Mouse (Mus musculus): ENCODE data around the gene Bmt2. TPM values are rescaled to one million over a fixed set of nuclear protein-coding genes. Genes with fewer than 3 reads are reported as not detected.

The Bmt2 gene
- polyA plus RNA-seq (2014; fragmentation: Nextera tagmentation; extraction: Ambion mirVana) = 24.4 and 29.1 TPM in 2 replicates

DNA sequence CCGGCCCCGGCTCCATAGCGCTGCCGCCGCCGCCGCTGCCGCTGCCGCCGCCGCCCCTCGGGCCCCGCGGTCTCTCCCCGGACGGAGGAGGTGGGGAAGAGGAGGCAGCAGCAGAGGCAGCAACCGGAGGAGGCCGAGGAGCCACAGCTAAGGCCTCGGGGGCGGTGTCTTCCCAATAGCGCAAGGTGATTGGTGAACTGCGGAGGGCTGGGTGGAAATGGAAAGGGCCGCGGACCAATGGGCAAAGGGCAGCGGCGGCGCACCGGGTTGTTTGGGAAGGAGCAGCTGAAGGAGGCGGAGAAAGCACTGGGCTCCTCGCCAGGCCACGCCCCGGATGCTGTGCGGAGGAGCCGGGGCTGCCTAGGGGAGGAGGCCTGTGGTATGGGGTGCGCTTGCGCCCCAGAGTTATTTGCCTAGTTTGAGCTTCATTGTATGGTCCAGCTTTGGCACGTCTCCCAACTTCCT is at the start of gene Bmt2:
Bmt2 (minus strand) TSS at position 149 of the 465 bp plus-strand sequence.
- H3K27ac ChIP-seq (ENCODE audit: low read depth, low read length) = peak within 1 kb of the TSS; percentile 85
- ATAC-seq (replicated peaks; ENCODE audit: low FRiP score) = peak; percentile 99
- peak within 1 kb of the TSS; percentile 81 for H3K4me2 ChIP-seq (ENCODE audit: low read depth, low read length, severe bottlenecking)
- peak within 1 kb of the TSS; percentile 79 for H3K4me3 ChIP-seq (ENCODE audit: low read depth, low read length)
- H3K9ac ChIP-seq (ENCODE audit: low read length) = peak within 1 kb of the TSS; percentile 83
- under 1% methylated on average over 37 of the region's 37 CpGs for WGBS
- H3K36me3 ChIP-seq (ENCODE audit: control insufficient read depth, insufficient read depth, low read length) = no peaks in the 10 kb centered on the region
- H3K27me3 ChIP-seq (ENCODE audit: control insufficient read depth, insufficient read depth, low read length) = no peaks in the 10 kb centered on the region
- no peaks in the 10 kb centered on the region for H3K4me1 ChIP-seq (replicated peaks; ENCODE audit: control insufficient read depth, insufficient read depth, low read length)
- no peaks in the 10 kb centered on the region for H3K9me3 ChIP-seq (ENCODE audit: control insufficient read depth, low read length)
- DNase-seq (ENCODE audit: low spot score) = peak; percentile 98

DNA sequence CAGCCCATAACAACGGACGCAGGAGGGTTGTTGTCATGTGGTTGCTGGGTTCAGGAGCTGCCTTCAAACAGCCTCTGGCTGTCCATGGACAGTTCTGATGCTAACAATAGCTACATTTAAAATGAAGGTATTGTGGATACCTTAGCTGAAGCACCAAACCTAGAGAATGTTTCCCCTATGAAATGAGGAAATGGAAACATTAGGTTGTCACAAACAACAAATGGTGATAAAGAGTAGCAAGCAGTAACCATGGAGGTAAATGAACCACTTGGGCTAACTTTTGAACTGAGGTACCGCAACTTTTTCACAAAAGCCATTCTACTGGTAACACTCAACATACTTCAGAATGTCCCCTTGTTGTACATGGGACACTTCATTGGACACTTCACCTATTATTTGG is 44.4 kb upstream of the Bmt2 start:
- ATAC-seq (replicated peaks; ENCODE audit: low FRiP score) (no peak), DNase-seq (ENCODE audit: low spot score) (no peak)
- Histone ChIP-seq H3K4me3 (ENCODE audit: low read depth, low read length) (no peak overlapping the region), H3K9me3 (ENCODE audit: control insufficient read depth, low read length) (no peaks in the 10 kb centered on the region), H3K27me3 (ENCODE audit: control insufficient read depth, insufficient read depth, low read length) (no peaks in the 10 kb centered on the region), H3K27ac (ENCODE audit: low read depth, low read length) (no peak overlapping the region), H3K36me3 (ENCODE audit: control insufficient read depth, insufficient read depth, low read length) (no peaks in the 10 kb centered on the region), H3K9ac (ENCODE audit: low read length) (no peak overlapping the region), H3K4me2 (ENCODE audit: low read depth, low read length, severe bottlenecking) (no peak overlapping the region), H3K4me1 (replicated peaks; ENCODE audit: control insufficient read depth, insufficient read depth, low read length) (no peaks in the 10 kb centered on the region)
- 89% methylated on average over 3 of the region's 3 CpGs for WGBS

DNA sequence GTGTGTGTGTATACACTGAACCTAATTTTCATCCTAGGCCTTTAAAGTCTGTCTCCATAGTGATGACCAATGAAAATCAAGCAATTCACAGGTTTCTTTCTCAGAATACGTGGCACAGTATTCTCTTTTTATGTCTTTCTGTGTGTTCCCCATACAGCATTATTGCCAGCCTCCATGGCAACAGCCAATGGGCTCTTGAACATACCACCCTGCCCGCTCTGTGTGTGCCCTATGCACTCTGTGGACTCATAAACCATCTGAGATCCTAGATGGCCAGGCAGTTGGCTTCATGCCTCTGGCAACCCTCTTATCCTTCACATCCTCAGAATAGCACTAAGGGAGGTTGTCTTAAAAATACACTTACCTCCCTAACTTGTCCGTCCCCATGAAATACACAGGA is 37.1 kb upstream of the Bmt2 start:
- Histone ChIP-seq H3K36me3 (ENCODE audit: control insufficient read depth, insufficient read depth, low read length) (no peaks in the 10 kb centered on the region), H3K4me3 (ENCODE audit: low read depth, low read length) (no peak overlapping the region), H3K4me1 (replicated peaks; ENCODE audit: control insufficient read depth, insufficient read depth, low read length) (no peaks in the 10 kb centered on the region), H3K27ac (ENCODE audit: low read depth, low read length) (no peak overlapping the region), H3K4me2 (ENCODE audit: low read depth, low read length, severe bottlenecking) (no peak overlapping the region), H3K27me3 (ENCODE audit: control insufficient read depth, insufficient read depth, low read length) (no peaks in the 10 kb centered on the region), H3K9ac (ENCODE audit: low read length) (no peak overlapping the region), H3K9me3 (ENCODE audit: control insufficient read depth, low read length) (no peaks in the 10 kb centered on the region)
- ATAC-seq (replicated peaks; ENCODE audit: low FRiP score) (no peak), DNase-seq (ENCODE audit: low spot score) (no peak)
- WGBS = 81% methylated on average over 3 of the region's 3 CpGs

DNA sequence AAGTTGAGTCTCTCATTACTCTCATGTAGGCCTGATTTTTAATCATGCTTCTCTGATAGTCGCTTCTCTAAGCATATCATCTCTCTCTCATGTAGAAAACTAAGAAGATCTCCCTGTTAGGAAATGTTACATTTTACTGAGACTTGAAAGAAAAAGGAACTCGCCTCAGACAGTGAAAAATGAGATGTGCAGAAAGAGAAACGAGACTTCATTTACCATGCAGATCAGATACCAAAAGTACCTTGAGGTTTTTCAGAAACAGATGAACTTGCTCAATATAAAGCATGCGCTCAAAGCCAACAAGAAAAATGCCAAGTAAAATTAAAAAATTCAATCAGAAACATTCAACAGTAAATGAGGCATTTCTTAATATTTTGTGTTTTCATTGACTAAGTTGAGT is 19.1 kb upstream of the Bmt2 start:
- Histone ChIP-seq H3K9ac (ENCODE audit: low read length) (no peak overlapping the region), H3K4me1 (replicated peaks; ENCODE audit: control insufficient read depth, insufficient read depth, low read length) (no peaks in the 10 kb centered on the region), H3K27me3 (ENCODE audit: control insufficient read depth, insufficient read depth, low read length) (no peaks in the 10 kb centered on the region), H3K27ac (ENCODE audit: low read depth, low read length) (no peak overlapping the region), H3K36me3 (ENCODE audit: control insufficient read depth, insufficient read depth, low read length) (no peaks in the 10 kb centered on the region), H3K9me3 (ENCODE audit: control insufficient read depth, low read length) (no peaks in the 10 kb centered on the region), H3K4me3 (ENCODE audit: low read depth, low read length) (no peak overlapping the region), H3K4me2 (ENCODE audit: low read depth, low read length, severe bottlenecking) (no peak overlapping the region)
- DNase-seq (ENCODE audit: low spot score) (no peak), ATAC-seq (replicated peaks; ENCODE audit: low FRiP score) (no peak)
- 84% methylated on average over 4 of the region's 4 CpGs for WGBS

DNA sequence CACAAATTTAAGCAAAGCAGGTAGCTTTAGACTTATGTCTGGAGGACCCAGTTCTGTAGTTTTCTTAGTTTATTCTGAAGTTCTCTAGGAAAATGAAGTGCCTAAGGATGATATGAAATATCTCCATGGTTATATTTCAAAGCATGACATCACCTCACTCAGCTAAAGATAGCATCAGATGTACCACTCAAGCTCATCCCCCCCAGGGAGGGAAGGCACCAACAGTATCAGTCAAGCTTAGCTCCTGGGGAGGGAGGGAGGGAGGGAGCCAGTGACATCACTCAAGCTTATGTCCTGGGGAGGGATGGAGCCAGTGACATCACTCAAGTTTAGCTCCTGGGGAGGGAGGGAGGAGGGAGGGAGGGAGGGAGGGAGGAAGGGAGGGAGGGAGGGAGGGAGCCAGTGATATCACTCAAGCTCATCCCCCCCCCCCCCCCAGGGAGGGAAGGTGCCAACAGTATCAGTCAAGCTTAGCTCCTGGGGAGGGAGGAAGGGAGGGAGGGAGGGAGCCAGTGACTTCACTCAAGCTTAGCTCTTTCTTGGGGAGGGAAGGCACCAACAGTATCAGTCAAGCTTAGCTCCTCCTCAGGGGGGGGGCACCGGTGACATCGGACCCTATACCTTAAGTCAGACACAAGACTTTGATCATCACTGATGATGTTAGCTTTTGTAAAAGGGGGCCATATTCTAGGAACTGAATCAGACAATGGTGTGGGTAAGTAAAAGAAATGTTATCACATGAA is 17.5 kb upstream of the Bmt2 start:
- Histone ChIP-seq H3K27ac (ENCODE audit: low read depth, low read length) (no peak overlapping the region), H3K36me3 (ENCODE audit: control insufficient read depth, insufficient read depth, low read length) (no peaks in the 10 kb centered on the region), H3K9me3 (ENCODE audit: control insufficient read depth, low read length) (no peaks in the 10 kb centered on the region), H3K9ac (ENCODE audit: low read length) (no peak overlapping the region), H3K4me2 (ENCODE audit: low read depth, low read length, severe bottlenecking) (no peak overlapping the region), H3K27me3 (ENCODE audit: control insufficient read depth, insufficient read depth, low read length) (no peaks in the 10 kb centered on the region), H3K4me1 (replicated peaks; ENCODE audit: control insufficient read depth, insufficient read depth, low read length) (no peaks in the 10 kb centered on the region), H3K4me3 (ENCODE audit: low read depth, low read length) (no peak overlapping the region)
- no peak for ATAC-seq (replicated peaks; ENCODE audit: low FRiP score)
- 86% methylated on average over 2 of the region's 2 CpGs for WGBS
- DNase-seq (ENCODE audit: low spot score) = no peak

DNA sequence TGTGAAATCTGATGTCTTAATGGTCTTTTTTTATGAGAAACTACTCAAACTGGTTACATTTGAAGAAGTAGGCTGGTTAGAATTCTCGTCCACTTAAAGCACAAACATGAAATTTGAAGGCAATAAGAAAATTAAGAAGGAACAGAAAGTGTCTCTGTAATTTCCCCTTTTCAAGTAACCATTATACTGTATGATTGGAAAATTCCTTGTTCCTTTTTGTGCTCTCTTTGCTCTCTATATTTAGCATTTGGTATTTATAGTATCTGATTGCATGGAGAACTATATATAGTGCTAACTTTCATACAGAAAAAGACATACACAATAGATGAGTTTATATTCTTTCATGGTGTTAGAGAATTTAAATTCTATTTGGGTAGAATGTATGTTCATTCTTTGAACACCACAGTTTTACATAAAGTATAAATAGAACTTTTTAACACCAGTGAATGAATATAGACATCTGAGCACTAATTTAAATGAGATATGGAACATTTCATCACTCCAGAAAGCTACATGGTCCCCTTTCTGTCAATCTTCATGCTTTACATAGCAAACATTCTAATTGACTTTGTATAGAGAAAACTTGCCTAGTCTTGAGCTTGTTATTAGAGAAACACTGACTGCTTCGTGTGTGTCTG is 14.0 kb upstream of the Bmt2 start:
- H3K4me2 ChIP-seq (ENCODE audit: low read depth, low read length, severe bottlenecking) = no peak overlapping the region
- no peak overlapping the region for H3K9ac ChIP-seq (ENCODE audit: low read length)
- H3K36me3 ChIP-seq (ENCODE audit: control insufficient read depth, insufficient read depth, low read length) = no peaks in the 10 kb centered on the region
- H3K27me3 ChIP-seq (ENCODE audit: control insufficient read depth, insufficient read depth, low read length) = no peaks in the 10 kb centered on the region
- H3K4me1 ChIP-seq (replicated peaks; ENCODE audit: control insufficient read depth, insufficient read depth, low read length) = no peaks in the 10 kb centered on the region
- 85% methylated on average over 2 of the region's 2 CpGs for WGBS
- no peak for ATAC-seq (replicated peaks; ENCODE audit: low FRiP score)
- no peak overlapping the region for H3K27ac ChIP-seq (ENCODE audit: low read depth, low read length)
- no peak for DNase-seq (ENCODE audit: low spot score)
- no peak overlapping the region for H3K4me3 ChIP-seq (ENCODE audit: low read depth, low read length)
- H3K9me3 ChIP-seq (ENCODE audit: control insufficient read depth, low read length) = no peaks in the 10 kb centered on the region

DNA sequence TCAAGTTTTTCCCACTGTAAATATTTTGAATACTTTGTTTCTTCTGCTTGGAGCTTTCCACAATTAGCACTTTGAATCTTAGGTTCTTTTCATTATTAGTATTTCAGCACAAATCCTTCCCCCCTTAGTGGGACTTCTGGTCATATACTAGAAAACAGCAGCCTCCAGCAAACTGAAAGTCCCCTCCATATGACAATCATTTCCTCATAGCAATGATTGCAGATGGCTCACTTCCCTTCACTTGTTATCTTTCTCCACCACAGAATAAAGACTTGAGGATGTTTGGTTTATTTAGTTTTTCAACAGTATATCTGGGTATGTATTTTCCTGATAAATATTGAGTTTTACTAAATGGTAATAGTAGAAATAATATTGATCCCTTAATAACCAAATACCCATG is 12.6 kb upstream of the Bmt2 start:
- Histone ChIP-seq H3K9me3 (ENCODE audit: control insufficient read depth, low read length) (no peaks in the 10 kb centered on the region), H3K27me3 (ENCODE audit: control insufficient read depth, insufficient read depth, low read length) (no peaks in the 10 kb centered on the region), H3K27ac (ENCODE audit: low read depth, low read length) (no peak overlapping the region), H3K4me1 (replicated peaks; ENCODE audit: control insufficient read depth, insufficient read depth, low read length) (no peaks in the 10 kb centered on the region), H3K9ac (ENCODE audit: low read length) (no peak overlapping the region), H3K4me3 (ENCODE audit: low read depth, low read length) (no peak overlapping the region), H3K4me2 (ENCODE audit: low read depth, low read length, severe bottlenecking) (no peak overlapping the region), H3K36me3 (ENCODE audit: control insufficient read depth, insufficient read depth, low read length) (no peaks in the 10 kb centered on the region)
- ATAC-seq (replicated peaks; ENCODE audit: low FRiP score) (no peak), DNase-seq (ENCODE audit: low spot score) (no peak)

DNA sequence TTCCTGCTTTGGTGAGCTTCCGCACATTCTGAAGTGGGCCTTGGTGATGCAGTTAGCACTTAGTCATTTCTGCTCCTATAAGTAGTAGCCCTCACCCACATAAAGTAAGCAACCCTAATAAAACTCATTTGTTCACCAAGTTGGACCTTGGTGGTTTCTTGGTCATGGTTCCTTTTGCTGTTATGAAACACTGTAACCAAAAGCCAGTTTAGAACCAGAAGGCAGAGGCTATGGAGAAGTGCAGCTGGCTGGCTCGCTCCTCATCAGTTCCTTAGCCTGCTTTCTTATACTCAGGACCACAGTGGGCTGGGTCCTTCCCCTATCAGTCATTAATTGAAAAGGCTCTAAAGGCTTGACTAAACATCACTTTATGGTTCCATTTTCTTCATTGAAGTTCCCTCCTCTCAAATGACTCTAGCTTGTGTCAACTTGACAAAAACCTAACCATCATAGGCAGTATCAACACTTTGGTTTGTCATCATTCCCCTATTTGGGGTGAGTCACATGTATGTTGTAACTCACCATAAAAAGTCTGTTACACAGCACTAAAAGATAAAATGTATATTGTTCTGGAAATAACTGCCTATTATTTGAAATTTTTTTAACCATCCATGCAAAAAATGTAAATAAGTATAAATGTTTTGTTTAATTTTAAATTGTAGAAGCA is 6.3 kb upstream of the Bmt2 start:
- no peak overlapping the region for H3K27ac ChIP-seq (ENCODE audit: low read depth, low read length)
- H3K4me2 ChIP-seq (ENCODE audit: low read depth, low read length, severe bottlenecking) = no peak overlapping the region
- H3K9me3 ChIP-seq (ENCODE audit: control insufficient read depth, low read length) = no peaks in the 10 kb centered on the region
- no peaks in the 10 kb centered on the region for H3K36me3 ChIP-seq (ENCODE audit: control insufficient read depth, insufficient read depth, low read length)
- WGBS = 87% methylated on average over 2 of the region's 2 CpGs
- no peaks in the 10 kb centered on the region for H3K4me1 ChIP-seq (replicated peaks; ENCODE audit: control insufficient read depth, insufficient read depth, low read length)
- H3K9ac ChIP-seq (ENCODE audit: low read length) = no peak overlapping the region
- H3K4me3 ChIP-seq (ENCODE audit: low read depth, low read length) = no peak overlapping the region
- H3K27me3 ChIP-seq (ENCODE audit: control insufficient read depth, insufficient read depth, low read length) = no peaks in the 10 kb centered on the region
- no peak for DNase-seq (ENCODE audit: low spot score)
- no peak for ATAC-seq (replicated peaks; ENCODE audit: low FRiP score)

Measured in forebrain, embryonic 11.5 days (tissue).